Mouse (Mus musculus) CH12.LX (cell line): ENCODE data around the gene Hsd17b3. TPM values are rescaled to one million over a fixed set of nuclear protein-coding genes. Genes with fewer than 3 reads are reported as not detected.

ENCODE experiments used
- DNase-seq: peaks from one replicate; pipeline ENCODE4 v3.0.0-alpha.2; 2013; ENCODE audit errors: extremely low read depth
- H3K27ac ChIP-seq: 2 replicates; pipeline ENCODE4 v1.5.1; 2012; ENCODE audit warnings: low read depth, mild to moderate bottlenecking, control low read depth, moderate library complexity; ENCODE audit not compliant: insufficient read depth
- H3K27me3 ChIP-seq: replicated peaks from 2 replicates; pipeline ENCODE3; 2012; ENCODE audit warnings: inconsistent platforms
- H3K36me3 ChIP-seq, 2 experiments: replicated peaks in 1 of 2; 2 replicates each; pipeline versions ENCODE3 to v1.6.1; 2012; ENCODE audit warnings: inconsistent platforms in 1 of 2, low read length in 1 of 2, mild to moderate bottlenecking in 1 of 2, mixed read lengths in 1 of 2, moderate library complexity in 1 of 2; ENCODE audit not compliant: control insufficient read depth in 1 of 2, insufficient read depth in 1 of 2
- H3K4me1 ChIP-seq, 2 experiments: 2 replicates each; pipeline ENCODE4 v1.6.1; 2012; ENCODE audit warnings: inconsistent platforms in 1 of 2, moderate library complexity in 1 of 2; ENCODE audit not compliant: insufficient read depth in 2 of 2, control insufficient read depth in 1 of 2
- H3K4me2 ChIP-seq: 2 replicates; pipeline ENCODE4 v1.6.1; 2012; ENCODE audit warnings: low read depth, mild to moderate bottlenecking, control low read depth; ENCODE audit not compliant: poor library complexity, insufficient read depth, severe bottlenecking
- H3K4me3 ChIP-seq, 3 experiments: fragments of 150-350 bp in 1 of 3; sonication (generic) in 1 of 3; replicated peaks in 1 of 3; 2 replicates each; pipeline versions ENCODE3 to v1.5.1; 2011 to 2012; ENCODE audit warnings: low read depth in 2 of 3, low read length in 2 of 3, mild to moderate bottlenecking in 2 of 3, moderate library complexity in 2 of 3, control low read depth in 1 of 3, improper control_type of control experiment in 1 of 3, inconsistent platforms in 1 of 3, mixed read lengths in 1 of 3; ENCODE audit not compliant: poor library complexity in 1 of 3
- H3K79me2 ChIP-seq: replicated peaks from 2 replicates; pipeline ENCODE4 v1.6.1; 2012; ENCODE audit warnings: mild to moderate bottlenecking, moderate library complexity; ENCODE audit not compliant: control insufficient read depth, poor library complexity, insufficient read depth, severe bottlenecking; ENCODE audit errors: extremely low read depth
- H3K9ac ChIP-seq: 2 replicates; pipeline ENCODE4 v1.6.1; 2012; ENCODE audit warnings: low read depth, mild to moderate bottlenecking, control low read depth, moderate library complexity; ENCODE audit not compliant: insufficient read depth
- H3K9me3 ChIP-seq: replicated peaks from 2 replicates; pipeline ENCODE3; 2012; ENCODE audit warnings: low read length, inconsistent platforms, mixed read lengths
- BHLHE40 ChIP-seq: IDR thresholded peaks from 2 replicates; pipeline ENCODE4 v1.6.1; 2011; ENCODE audit warnings: mild to moderate bottlenecking, low read depth, low read length, improper control_type of control experiment
- CHD2 ChIP-seq: IDR thresholded peaks from 2 replicates; pipeline ENCODE4 v1.6.1; 2011; ENCODE audit warnings: low read length, improper control_type of control experiment
- CTCF ChIP-seq, 2 experiments: IDR thresholded peaks in 1 of 2; conservative IDR thresholded peaks in 1 of 2; 2 replicates each; pipeline ENCODE4 v1.5.1; 2011 to 2012; ENCODE audit warnings: low read depth in 2 of 2, low read length in 2 of 2, improper control_type of control experiment in 1 of 2, inconsistent platforms in 1 of 2, mild to moderate bottlenecking in 1 of 2, moderate library complexity in 1 of 2
- E2F4 ChIP-seq: IDR thresholded peaks from 2 replicates; pipeline ENCODE4 v1.6.1; 2011; ENCODE audit warnings: low read depth, low read length, improper control_type of control experiment; ENCODE audit not compliant: insufficient replicate concordance
- ELF1 ChIP-seq: IDR thresholded peaks from 2 replicates; pipeline ENCODE4 v1.6.1; 2014; ENCODE audit warnings: low read depth, mild to moderate bottlenecking, inconsistent platforms, low read length, improper control_type of control experiment
- EP300 ChIP-seq: IDR thresholded peaks from 2 replicates; pipeline ENCODE4 v1.6.1; 2011; ENCODE audit warnings: low read length, improper control_type of control experiment
- ETS1 ChIP-seq: conservative IDR thresholded peaks from 2 replicates; pipeline ENCODE4 v1.6.1; 2012; ENCODE audit warnings: low read depth, mild to moderate bottlenecking, inconsistent platforms, low read length, improper control_type of control experiment, moderate library complexity
- IRF4 ChIP-seq: IDR thresholded peaks from 2 replicates; pipeline ENCODE4 v1.6.1; 2014; ENCODE audit warnings: low read depth, mild to moderate bottlenecking, inconsistent platforms, low read length, improper control_type of control experiment
- KAT2A ChIP-seq: IDR thresholded peaks from 2 replicates; pipeline ENCODE4 v1.6.1; 2012; ENCODE audit warnings: low read length, improper control_type of control experiment, inconsistent platforms; ENCODE audit not compliant: insufficient replicate concordance
- MAX ChIP-seq: IDR thresholded peaks from 2 replicates; pipeline ENCODE4 v1.6.1; 2011; ENCODE audit warnings: low read length, improper control_type of control experiment
- MXI1 ChIP-seq: IDR thresholded peaks from 2 replicates; pipeline ENCODE4 v1.6.1; 2011; ENCODE audit warnings: mild to moderate bottlenecking, low read depth, low read length, improper control_type of control experiment
- MYC ChIP-seq: IDR thresholded peaks from 2 replicates; pipeline ENCODE4 v1.6.1; 2011; ENCODE audit warnings: low read depth, mild to moderate bottlenecking, improper control_type of control experiment, low read length
- NRF1 ChIP-seq: IDR thresholded peaks from 2 replicates; pipeline ENCODE4 v1.6.1; 2014; ENCODE audit warnings: low read depth, mild to moderate bottlenecking, inconsistent platforms, low read length, improper control_type of control experiment, moderate library complexity
- PAX5 ChIP-seq: IDR thresholded peaks from 2 replicates; pipeline ENCODE4 v1.6.1; 2012; ENCODE audit warnings: low read length, inconsistent platforms, mixed read lengths
- POLR2A ChIP-seq: IDR thresholded peaks from 2 replicates; pipeline ENCODE4 v1.6.1; 2011; ENCODE audit warnings: low read depth, mild to moderate bottlenecking, improper control_type of control experiment, low read length
- POLR2AphosphoS2 ChIP-seq: IDR thresholded peaks from 2 replicates; pipeline ENCODE4 v1.6.1; 2011; ENCODE audit warnings: low read depth, low read length, improper control_type of control experiment
- RCOR1 ChIP-seq: conservative IDR thresholded peaks from 2 replicates; pipeline ENCODE4 v1.6.1; 2012; ENCODE audit warnings: low read depth, mild to moderate bottlenecking, inconsistent platforms, low read length, improper control_type of control experiment
- SIN3A ChIP-seq: IDR thresholded peaks from 2 replicates; pipeline ENCODE4 v1.6.1; 2012; ENCODE audit warnings: low read length, improper control_type of control experiment, inconsistent platforms
- SMC3 ChIP-seq: IDR thresholded peaks from 2 replicates; pipeline ENCODE4 v1.6.1; 2011; ENCODE audit warnings: low read depth, low read length, improper control_type of control experiment
- TBP ChIP-seq: conservative IDR thresholded peaks from 2 replicates; pipeline ENCODE4 v1.6.1; 2011; ENCODE audit warnings: low read depth, low read length, improper control_type of control experiment
- TCF12 ChIP-seq: IDR thresholded peaks from 2 replicates; pipeline ENCODE4 v1.6.1; 2014; ENCODE audit warnings: low read depth, mild to moderate bottlenecking, inconsistent platforms, low read length, improper control_type of control experiment
- ZC3H11A ChIP-seq: IDR thresholded peaks from 2 replicates; pipeline ENCODE4 v1.6.1; 2012; ENCODE audit warnings: low read depth, mild to moderate bottlenecking, inconsistent platforms, low read length, improper control_type of control experiment
- ZKSCAN1 ChIP-seq: IDR thresholded peaks from 2 replicates; pipeline ENCODE4 v1.6.1; 2012; ENCODE audit warnings: low read depth, inconsistent platforms, low read length, improper control_type of control experiment, borderline replicate concordance
- ZNF384 ChIP-seq: IDR thresholded peaks from 2 replicates; pipeline ENCODE4 v1.6.1; 2012; ENCODE audit warnings: low read depth, low read length, improper control_type of control experiment, inconsistent platforms
- dilution Hi-C: fragments of 300-500 bp; cut with MboI; formaldehyde crosslinking; loops from 2 replicates; pipeline ENCODE4 v1.14.3; 2020; ENCODE audit warnings: low sequenced_read_pairs; ENCODE audit not compliant: extremely low pct_unique_long_range_greater_than_20kb, extremely low pct_ligation_motif_present
- in situ Hi-C: fragments of 300-500 bp; cut with MboI; formaldehyde crosslinking; loops from 3 replicates; pipeline ENCODE4 v1.14.3; 2019; ENCODE audit warnings: low sequenced_read_pairs, low pct_ligation_motif_present, low pct_unique_long_range_greater_than_20kb, mixed read lengths
- polyA plus RNA-seq: library from polyadenylated mRNA; unstranded; fragments of >175 nt; gene quantifications from 2 replicates; pipeline ENCODE4 v1.2.1, GENCODE M21; 2012; ENCODE audit warnings: low read depth; ENCODE audit not compliant: insufficient read length
- total RNA-seq, 2 experiments: library from RNA; depleted of rRNA; stranded (reverse); fragments of 300-350 nt in 1 of 2; fragments of >200 nt in 1 of 2; gene quantifications; 2 replicates each; pipeline ENCODE4 v1.2.3; 2012 to 2014

Gene Hsd17b3
- total and polyA plus RNA-seq, 3 experiments, result not detected

DNA sequence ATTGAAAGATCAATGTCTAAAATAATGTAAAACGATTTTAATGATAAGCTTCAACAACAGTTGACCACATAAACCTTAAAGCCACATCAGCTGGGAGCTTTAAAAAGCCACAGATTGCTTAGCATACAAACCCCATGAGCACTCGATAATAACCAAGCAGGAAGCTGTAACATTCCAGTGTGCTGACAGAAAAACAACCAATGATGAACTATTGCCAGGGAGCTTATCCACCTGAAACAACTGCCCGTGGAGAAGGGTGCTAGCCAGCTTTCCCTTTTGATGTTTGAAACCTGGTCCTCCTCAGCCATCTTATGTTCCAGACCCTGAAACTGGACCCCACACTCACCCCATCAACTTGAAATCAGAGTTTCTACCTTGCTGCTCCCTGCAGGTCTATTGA is 22.4 kb downstream of the Hsd17b3 start:
- Histone ChIP-seq H3K27me3 (no peaks in the 10 kb centered on the region), H3K4me1 (peaks cover 0 to 3% of the 10 kb centered on the region in 2 experiments; a peak in 1 of 4 replicates), H3K79me2 (no peaks in the 10 kb centered on the region), H3K27ac (no peak overlapping the region), H3K4me2 (no peak overlapping the region), H3K4me3 (no peak overlapping the region), H3K9ac (no peak overlapping the region), H3K9me3 (no peaks in the 10 kb centered on the region), H3K36me3 (no peaks in the 10 kb centered on the region)
- DNase-seq, result no peak
- dilution Hi-C loops, result no loop called here
- in situ Hi-C loops, result no loop called here
- no peak for TF ChIP-seq BHLHE40
- TF ChIP-seq CHD2, result no peak
- no peak for TF ChIP-seq ETS1
- TF ChIP-seq POLR2A, result no peak
- no peak for TF ChIP-seq EP300
- no peak for TF ChIP-seq CTCF (conservative IDR thresholded peaks at IDR 0.05 in 1 of 2, IDR thresholded peaks at IDR 0.05 in 1 of 2; ENCODE audit: low read depth in 2 of 2, low read length in 2 of 2)
- TF ChIP-seq MAX, result no peak
- TF ChIP-seq TCF12, result no peak
- TF ChIP-seq TBP, result no peak
- TF ChIP-seq KAT2A, result no peak
- TF ChIP-seq SIN3A, result no peak
- TF ChIP-seq E2F4, result no peak
- TF ChIP-seq MYC, result no peak
- TF ChIP-seq IRF4, result no peak
- no peak for TF ChIP-seq ZNF384
- no peak for TF ChIP-seq MXI1

DNA sequence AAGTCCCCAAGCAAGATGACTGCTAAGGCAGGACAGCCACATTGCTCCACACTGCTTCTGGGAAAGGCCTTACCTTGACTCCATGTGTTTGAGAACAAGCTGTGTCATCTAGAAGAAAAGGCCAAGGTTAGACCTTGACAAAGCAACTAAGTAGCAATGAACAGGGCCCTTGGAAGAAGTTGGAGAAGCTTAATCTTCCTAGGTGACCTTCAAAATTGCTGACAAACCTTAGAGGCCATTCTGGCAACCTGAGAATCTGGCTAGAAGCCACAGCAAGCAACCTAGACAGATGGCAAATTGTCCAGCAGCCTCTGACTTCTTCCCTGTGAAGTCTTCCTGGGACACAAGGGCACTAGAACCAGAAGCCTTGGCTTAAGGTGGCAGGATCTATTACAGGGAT is 24.8 kb downstream of the Hsd17b3 start:
- TF ChIP-seq IRF4 (no peak), POLR2A (no peak), NRF1 (no peak), RCOR1 (no peak), SIN3A (no peak), ZKSCAN1 (no peak), ELF1 (no peak), CTCF (conservative IDR thresholded peaks at IDR 0.05 in 1 of 2, IDR thresholded peaks at IDR 0.05 in 1 of 2; ENCODE audit: low read depth in 2 of 2, low read length in 2 of 2) (no peak), CHD2 (no peak), PAX5 (no peak), ZC3H11A (no peak), SMC3 (no peak), POLR2AphosphoS2 (no peak), TCF12 (no peak)
- H3K27me3 ChIP-seq, result no peaks in the 10 kb centered on the region
- no peak overlapping the region for H3K27ac ChIP-seq
- no peaks in the 10 kb centered on the region for H3K79me2 ChIP-seq
- no peaks in the 10 kb centered on the region for H3K36me3 ChIP-seq
- H3K4me3 ChIP-seq, result no peak overlapping the region
- H3K4me2 ChIP-seq, result no peak overlapping the region
- no peaks in the 10 kb centered on the region for H3K9me3 ChIP-seq
- dilution Hi-C loops (no loop called here), in situ Hi-C loops (no loop called here)
- peaks cover 0 to 3% of the 10 kb centered on the region in 2 experiments; a peak in 1 of 4 replicates for H3K4me1 ChIP-seq
- DNase-seq, result no peak
- no peak overlapping the region for H3K9ac ChIP-seq
